Mouse (Mus musculus) small intestine, adult 2 months (tissue): ENCODE measurements around the gene Olfr714.

Experiments used
- CTCF ChIP-seq: fragments of 200-500 bp; IDR thresholded peaks from 2 replicates; pipeline ENCODE4 v1.5.1; 2012; ENCODE audit warnings: low read depth, mild to moderate bottlenecking, control low read depth, inconsistent platforms, low read length, moderate library complexity, mixed read lengths; ENCODE audit not compliant: insufficient replicate concordance, insufficient read length; ENCODE audit errors: extremely low read depth
- POLR2A ChIP-seq: fragments of 200-500 bp; IDR thresholded peaks from 2 replicates; pipeline ENCODE4 v1.6.1; 2012; ENCODE audit warnings: low read depth, mild to moderate bottlenecking, control low read depth, inconsistent platforms, low read length, moderate library complexity

DNA sequence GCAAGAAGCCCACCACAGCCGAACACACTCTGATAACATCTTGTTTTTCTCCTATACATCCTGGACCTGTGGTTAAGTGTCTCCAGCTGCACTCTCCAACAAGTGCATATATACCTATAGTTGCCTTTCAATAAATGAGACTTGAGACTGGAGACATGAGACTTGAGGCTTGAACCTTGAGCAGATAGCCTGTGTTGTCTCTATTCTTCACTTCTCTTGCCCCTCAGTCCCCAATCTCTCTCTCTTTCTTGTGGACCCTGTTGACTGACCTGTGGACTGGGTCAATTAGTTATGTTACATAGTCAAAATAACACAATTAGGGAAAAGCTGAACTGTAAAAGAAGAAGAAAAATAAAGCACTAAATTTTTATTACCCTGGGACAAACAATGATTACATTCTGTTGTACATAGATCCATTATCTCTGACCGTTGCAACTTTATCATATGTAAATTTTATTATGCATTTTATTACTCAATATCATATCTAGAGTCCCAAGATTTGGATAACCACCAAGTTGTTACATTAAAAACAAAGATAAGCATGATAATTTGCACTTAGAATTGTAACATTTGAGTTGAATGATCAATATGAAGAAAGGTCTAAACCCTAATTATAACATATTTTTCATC is 30.7 kb upstream of the Olfr714 start:
- no peak for TF ChIP-seq CTCF
- no peak for TF ChIP-seq POLR2A
